Mouse (Mus musculus): ENCODE measurements at regions not wholly inside any gene's neighbourhood (a gene's known extent, or its start where the extent isn't known, plus 50 kb on each side); places are given as distances from the start of the nearest gene placed in this dataset.

- no peak for DNase-seq (ENCODE audit: low read depth, low spot score)
These were observed 60.6 kb upstream of the Kras start for GRCm38 (mm10) chr6:145310601-145311000.

DNA sequence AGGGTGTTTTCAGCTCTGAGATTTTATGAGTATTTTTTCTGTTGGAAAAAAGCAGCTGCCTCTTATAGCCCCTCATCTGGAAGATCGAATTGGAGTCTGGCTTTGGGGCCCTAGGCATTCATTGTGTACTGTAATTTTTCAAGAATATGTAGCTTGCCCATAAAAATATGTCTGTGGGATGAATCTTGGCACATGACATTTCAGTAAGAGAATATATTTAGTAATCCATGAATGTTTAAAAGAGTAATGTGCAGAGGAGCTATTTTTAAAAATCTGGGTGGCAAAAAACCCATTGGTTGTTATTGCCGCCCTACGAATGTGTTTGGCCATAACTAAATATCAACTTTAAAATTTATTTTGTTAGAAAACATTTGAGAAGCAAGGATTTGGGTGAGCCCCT lies 59.0 kb upstream of the Kras start:
- DNase-seq (ENCODE audit: low read depth, low spot score): no peak

DNA sequence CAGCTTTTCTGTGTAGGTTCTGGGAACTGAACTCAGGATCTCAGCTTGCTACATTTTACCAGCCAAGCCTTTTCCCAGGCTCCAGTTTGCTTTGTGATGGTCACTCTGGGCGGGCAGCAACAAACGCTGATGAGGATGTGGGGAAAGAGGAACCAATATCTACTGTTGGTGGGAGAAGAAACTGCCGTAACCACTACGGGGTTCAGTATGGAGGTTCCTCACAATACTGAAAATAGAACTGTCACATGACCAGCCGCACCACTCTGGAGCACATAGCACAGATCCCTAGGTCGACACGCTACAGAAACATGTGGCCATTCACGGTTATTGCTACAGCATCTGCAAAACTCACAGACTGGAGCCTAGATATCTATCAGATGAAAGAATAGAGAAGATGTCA lies 57.2 kb upstream of the Kras start:
- DNase-seq (ENCODE audit: low read depth, low spot score): peak; percentile 25

DNA sequence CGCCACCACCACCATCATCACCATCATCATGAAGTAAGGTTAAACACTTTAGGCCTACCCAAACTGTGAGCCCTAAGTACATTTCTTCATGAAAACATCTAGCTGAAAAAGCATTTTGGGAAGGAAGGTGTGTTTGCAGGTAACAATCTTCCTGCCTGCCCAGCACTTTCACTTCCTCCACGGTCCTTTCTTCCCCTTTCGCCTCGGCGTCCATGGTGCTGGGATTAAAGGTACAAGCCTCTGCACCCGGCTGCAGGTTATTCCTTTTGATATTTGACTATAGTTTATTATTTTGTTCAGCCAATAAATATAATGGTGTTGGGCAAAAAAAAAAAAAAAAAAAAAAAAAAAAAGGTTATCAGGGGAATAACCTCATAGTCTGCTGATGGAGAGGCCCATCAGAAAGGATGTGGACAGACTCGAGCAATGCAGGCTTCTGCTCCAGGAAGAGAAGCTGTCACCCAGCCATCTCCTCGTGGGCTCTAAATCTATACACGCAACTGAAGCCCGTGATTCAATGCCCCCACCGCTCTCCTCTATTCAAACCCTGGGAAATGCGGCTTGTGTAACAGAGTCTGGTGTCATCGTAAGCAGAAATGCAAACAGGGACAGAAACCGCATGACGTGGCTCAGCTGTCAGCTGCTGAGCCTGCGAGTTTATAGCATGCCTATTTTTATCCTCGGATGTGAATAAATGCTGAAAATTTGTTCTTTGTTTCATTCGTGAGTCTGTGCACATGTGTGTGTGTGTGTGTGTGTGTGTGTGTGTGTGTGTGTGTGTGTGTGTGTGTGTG lies 56.5 kb upstream of the Kras start:
- DNase-seq (ENCODE audit: low read depth, low spot score): peak; percentile 85

DNA sequence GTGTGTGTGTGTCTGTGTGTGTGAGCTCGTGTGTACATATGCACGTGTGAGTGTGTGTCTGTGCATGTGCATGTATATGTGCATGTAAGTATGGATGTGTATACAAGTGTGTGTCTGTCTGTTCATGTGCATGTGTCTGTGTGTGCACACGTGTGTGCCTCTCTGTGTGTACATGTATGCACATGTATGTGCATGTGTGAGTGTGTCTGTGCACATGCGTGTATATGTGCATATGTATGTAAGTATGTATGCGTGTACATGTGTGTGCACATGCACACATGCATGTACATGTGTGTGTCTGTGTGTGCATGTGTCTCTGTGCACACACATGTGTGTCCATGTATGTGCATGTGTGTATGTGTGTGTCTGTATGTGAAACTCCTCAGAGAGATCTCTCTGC lies 55.6 kb upstream of the Kras start:
- DNase-seq (ENCODE audit: low read depth, low spot score): peak; percentile 20

GRCm38 (mm10) chr6:145303641-145304070 lies 53.6 kb upstream of the Kras start:
- DNase-seq (ENCODE audit: low read depth, low spot score): peak; percentile 92

DNA sequence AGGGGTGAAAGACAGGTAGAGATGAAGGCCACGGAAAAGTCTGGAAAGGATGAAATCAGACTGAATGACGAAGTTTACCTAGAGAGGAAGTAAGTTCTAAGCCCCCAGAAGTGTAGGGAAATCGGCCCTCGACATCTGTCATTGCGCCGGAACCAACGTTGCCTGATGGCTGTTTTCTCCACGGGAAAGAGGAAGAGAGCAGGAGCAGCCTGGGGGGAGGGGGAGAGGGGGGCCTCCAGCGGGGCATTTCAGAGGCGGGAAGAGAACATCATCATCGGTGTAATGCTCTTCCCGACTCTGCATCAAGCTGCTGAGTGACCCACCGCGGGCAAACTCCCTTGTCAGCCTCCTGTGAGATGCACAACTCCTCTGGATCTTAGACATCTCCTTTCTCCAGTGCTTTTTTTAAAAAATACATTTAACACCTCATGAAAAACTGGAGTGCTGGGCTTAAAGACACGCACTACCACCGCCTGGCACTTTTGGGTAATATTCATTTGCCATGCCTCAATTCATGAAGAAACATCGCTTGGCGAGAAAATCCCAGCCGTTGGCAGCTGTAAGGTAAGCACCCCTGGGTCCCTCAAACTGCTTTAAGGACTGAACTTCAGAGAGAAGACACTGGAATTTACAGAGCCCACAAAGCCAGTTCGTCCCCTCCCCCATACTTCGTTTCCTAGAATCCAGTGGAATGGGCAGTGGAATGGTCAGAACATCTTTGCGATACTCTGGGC lies 53.0 kb upstream of the Kras start:
- DNase-seq (ENCODE audit: low read depth, low spot score): peak; percentile 20

- DNase-seq (ENCODE audit: low read depth, low spot score): no peak
These were observed 52.1 kb upstream of the Kras start for GRCm38 (mm10) chr6:145302105-145302504.

DNA sequence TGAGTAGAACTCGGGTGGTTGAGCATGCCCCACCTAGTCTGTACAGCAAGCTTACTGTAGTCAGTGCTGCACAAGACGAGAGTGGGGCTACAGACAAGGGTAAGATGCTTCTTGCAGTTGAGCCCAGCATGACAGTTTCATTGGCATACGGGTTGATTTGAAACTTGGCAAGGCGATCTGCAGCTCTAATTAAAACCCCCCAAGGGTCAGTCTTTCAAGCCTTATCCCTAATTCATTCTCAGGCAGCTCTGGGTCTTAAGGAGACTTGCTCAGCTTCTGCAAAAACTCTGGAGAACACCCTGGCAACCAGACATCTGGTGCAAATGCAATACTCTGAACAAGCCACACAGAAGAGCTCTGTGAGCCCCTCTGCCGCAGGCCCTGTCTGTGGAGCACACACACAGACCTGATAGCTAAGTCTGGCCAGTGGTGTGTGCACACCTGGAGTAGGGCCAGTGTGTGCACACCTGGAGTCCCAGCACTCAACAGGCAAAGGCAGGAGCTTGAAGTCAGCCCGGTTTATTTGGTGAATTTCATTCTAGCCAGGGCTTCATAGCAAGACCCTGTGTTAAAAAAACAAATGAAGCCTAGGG lies 50.3 kb upstream of the Kras start:
- DNase-seq (ENCODE audit: low read depth, low spot score): no peak

All from CD4-positive, CD25-positive, alpha-beta regulatory T cell, adult 2 months (primary cell).